Mouse (Mus musculus) ovary, adult 18-20 months (tissue): ENCODE data around the gene Lbx2.

ENCODE experiments used
- DNase-seq: peaks from one replicate; pipeline ENCODE4 v3.0.0; 2022; ENCODE audit warnings: low spot score, mixed read lengths

Gene Lbx2

GRCm38 (mm10) chr6:83108762-83109668, 22.8 kb downstream of the Lbx2 start, which contains the start of gene Mrpl53:
Gene Mrpl53, plus strand, starts transcription at chr6:83109040.
- peak; percentile 65 for DNase-seq

DNA sequence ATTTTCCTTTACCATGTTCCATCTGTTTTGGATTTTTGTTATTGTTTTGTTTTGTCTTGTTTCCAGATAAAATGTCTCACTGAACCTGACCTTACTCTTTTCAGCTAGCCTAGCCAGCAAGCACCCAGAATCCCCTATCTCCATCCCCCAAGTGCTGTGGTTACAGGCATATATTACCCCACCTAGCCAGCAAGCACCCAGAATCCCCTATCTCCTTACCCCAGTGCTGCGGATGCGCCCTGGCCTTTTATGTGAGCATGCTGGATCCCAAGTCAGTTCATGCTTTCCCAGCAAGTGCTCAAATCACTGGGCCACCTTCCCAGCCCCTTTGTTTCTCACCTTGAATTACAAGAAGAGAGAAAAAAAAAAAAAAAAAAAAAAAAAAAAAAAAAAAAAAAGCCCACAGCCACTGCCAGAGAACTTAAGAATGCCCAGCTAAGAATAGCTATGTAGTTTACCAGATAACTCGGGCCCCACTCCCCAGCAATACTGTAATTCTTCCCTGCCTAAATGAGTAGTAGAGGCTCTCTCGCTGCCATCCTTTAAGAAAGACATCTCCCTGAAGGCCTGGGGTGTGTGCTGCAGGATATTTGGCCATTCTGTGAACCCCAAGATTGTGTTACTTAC, 25.5 kb downstream of the Lbx2 start:
- DNase-seq, result no peak

- DNase-seq, result peak; percentile 88
These were observed 29.0 kb downstream of the Lbx2 start, which contains the start of gene Mogs for GRCm38 (mm10) chr6:83115011-83115671. Gene Mogs, plus strand, starts transcription at chr6:83115496.

- no peak for DNase-seq
These were observed 29.7 kb downstream of the Lbx2 start for GRCm38 (mm10) chr6:83115682-83116372.

GRCm38 (mm10) chr6:83116373-83117164, 30.4 kb downstream of the Lbx2 start:
- no peak for DNase-seq

GRCm38 (mm10) chr6:83117165-83117438, 30.9 kb downstream of the Lbx2 start:
- DNase-seq, result no peak

- no peak for DNase-seq
These were observed 31.4 kb downstream of the Lbx2 start for GRCm38 (mm10) chr6:83117616-83118015.

DNA sequence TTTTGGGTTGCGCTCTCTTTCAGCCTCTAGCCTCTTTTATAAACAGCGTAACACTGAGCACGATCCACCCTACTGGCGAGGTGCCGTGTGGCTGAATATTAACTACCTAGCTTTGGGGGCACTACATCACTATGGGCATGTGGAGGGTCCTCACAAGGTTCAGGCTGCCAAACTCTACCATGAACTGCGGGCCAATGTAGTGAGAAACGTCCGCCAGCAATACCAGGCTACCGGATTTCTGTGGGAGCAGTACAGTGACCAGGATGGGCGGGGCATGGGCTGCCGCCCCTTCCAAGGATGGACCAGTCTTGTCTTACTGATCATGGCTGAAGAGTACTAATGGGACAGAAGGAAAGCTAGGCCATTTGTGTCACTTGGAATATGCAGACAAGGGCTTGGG, 32.2 kb downstream of the Lbx2 start:
- DNase-seq, result no peak

DNA sequence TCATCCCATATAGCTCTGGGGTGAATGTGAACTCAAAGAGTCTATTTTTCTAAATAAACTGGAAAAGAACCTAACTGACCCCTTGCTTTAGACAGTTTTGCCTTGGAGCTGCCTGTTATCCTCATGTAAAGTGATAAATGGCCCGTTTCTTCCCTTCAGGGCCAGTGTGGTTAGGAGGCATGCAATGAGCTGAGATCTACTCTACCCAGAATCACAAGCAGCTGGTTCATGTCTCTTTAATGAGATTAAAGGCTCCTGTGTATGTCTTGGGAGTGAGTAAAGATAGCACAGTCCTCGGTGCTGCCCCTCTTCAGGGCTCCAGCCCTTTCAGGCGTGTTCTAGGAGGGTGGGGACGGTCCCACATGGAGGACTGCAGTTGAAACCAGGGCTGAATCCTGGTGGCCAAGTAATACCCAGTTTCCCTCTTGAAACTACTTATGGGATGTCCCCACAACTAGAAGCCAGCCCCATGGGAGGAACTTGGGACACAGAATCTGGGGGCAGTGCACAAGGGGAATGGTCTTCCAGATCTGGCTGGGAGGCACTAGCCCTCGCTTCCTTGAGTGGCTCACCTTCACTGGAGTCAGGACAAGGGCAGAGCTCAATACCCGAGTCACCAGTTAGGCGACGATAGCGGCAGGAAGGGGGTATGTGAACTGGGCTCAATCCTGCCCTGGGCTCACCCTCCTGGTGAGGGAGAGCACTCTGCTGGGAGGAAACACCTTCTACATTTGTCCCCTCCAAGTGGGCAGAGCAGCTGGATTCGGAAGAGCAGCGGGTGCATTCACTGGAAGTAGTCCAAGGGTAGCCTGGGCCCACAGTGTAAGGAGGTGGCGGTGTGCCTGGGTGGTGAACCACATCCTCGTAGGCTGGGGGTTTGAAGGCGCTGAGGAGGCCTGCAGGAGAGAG, 32.9 kb downstream of the Lbx2 start:
- DNase-seq, result no peak

GRCm38 (mm10) chr6:83119734-83120051, 33.5 kb downstream of the Lbx2 start:
- no peak for DNase-seq

DNA sequence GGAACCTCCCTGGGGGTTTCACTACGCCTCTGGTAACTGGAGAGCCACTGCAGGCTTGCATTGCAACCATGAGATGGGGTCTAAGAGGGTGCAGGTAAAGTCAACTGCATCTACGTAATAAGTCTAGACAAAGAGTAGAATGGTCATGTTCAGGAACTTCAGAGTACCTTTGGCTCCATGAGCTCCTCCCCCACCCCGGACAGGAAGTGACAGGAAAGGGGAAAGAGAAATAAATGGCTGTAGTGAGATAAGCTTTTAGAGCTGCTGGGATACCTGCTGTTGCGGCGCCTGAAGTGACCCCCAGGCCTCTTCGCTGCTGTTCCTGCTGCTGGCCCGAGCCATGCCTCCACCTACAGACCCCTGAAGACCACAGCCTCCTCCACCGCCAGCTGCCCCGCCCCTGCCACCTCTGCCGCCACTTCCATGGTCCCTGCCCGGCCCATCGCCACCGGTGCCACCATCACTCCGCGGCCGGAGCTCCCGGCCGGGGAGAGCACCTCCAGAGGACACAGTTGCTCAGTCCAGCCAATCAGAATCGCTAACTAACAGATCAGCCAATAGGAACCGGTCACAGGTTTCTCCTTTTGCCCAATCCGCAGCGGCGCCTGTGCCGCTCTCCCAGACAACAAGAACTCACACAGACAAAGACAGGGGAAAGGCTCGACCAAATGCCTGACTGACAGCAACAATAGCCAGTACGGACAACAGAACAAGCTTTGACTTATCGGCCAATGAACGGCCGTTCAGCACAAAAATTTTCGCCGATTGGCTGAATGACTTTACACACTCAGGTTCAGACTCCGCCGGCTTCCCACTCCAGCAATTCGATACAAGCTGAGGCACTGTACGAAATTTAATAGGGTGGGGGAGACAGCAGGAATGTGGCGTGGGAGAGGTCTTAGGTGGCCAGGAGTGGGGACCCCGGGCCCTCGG, 35.0 kb downstream of the Lbx2 start, which contains the start of gene Wbp1:
Gene Wbp1, minus strand, starts transcription at position 630 of the 933 bp plus-strand sequence.
- peak; percentile 98 for DNase-seq

GRCm38 (mm10) chr6:83121863-83122710, 35.9 kb downstream of the Lbx2 start:
- no peak for DNase-seq

GRCm38 (mm10) chr6:83122961-83123360, 36.8 kb downstream of the Lbx2 start:
- DNase-seq, result no peak

DNA sequence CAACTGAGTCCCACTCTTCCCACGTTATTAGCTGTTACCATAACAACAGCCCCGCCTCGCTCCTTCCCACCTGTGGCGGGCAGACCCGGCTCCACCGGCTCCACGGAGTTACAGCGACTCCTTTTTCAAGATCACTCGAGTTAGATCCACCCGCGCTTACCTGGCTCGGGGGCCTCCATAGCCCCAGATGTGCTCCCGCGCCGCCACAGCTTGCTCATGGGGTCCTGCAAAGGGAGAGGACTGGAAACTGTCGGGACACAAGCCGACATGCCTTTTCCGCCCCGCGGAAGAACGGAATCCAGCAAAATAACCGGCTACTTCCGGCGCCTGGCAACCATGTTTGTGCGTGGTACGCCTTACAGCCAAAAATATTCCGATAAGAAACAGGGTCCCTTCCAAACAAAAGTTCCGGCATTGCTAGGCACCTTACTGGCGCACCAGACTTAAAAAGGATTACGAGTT, 38.7 kb downstream of the Lbx2 start:
- DNase-seq, result peak; percentile 89

DNA sequence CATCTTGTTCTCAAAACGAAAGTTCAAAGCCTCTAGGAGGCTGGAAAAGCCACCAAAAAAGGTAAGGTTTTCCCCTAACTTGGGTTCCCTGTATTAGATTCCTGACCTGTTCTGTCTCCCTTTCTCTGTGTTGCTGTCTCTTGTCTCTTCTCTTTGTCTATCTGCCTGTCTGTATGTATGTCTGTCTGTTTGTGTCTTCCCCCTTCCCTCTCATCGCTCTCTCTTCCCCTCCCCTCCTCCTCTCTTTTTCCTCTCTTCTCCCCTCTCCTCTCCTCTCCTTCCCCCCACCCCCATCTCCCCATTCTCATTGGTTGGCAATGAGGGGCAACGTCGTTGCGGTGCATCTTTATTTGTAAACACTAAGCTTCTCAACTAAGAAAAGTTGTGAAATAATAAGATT, 39.2 kb downstream of the Lbx2 start, which contains the start of gene Ino80b:
Gene Ino80b, minus strand, starts transcription at position 101 of the 400 bp plus-strand sequence.
- DNase-seq, result no peak

- no peak for DNase-seq
These were observed 41.3 kb downstream of the Lbx2 start for GRCm38 (mm10) chr6:83127419-83127818.

DNA sequence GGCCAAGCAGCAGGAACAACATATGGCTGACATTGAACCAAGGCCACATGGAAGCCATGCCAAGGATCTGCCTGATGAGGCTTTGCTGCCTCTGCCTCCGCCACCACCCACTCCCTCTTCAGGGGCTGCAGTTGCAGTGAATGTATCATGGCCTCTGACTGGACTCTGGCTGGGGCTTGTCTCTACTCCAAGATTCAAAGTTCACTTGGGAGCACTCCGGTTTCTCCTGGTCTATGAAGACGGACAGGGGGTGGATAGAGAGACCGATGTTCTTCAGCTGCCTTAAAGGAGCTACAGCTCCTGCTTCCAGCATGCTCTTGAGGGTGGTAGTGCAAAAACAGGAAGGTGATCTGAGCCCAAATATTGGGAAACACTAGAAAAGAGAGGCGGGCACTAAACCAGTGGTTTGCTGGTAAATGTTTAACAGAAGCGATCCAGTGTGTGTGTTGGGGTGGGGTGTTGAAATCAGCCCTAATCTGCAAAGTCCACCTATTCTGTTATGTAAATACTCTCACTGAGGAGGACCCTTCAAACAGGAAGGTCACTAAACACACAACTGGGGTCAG, 45.4 kb downstream of the Lbx2 start:
- no peak for DNase-seq
